Mouse (Mus musculus): ENCODE measurements around the gene Dhrs3. TPM values are rescaled to one million over a fixed set of nuclear protein-coding genes. Genes with fewer than 3 reads are reported as not detected.

Gene Dhrs3
- total RNA-seq, 1 experiment: 5.3 TPM

- no peaks in the 10 kb centered on the region for H3K4me1 ChIP-seq (ENCODE audit: control insufficient read depth in 2 of 2, insufficient read depth in 2 of 2, low read length in 2 of 2, poor library complexity in 1 of 2)
- in situ Hi-C loops (cut with MboI; ENCODE audit: low sequenced_read_pairs in 2 of 2, unreplicated experiment in 2 of 2): no loop called here
- H3K9me3 ChIP-seq (ENCODE audit: control insufficient read depth, insufficient read depth, low read depth, low read length): no peaks in the 10 kb centered on the region
- H3K36me3 ChIP-seq (ENCODE audit: control insufficient read depth, insufficient read depth, low read length, poor library complexity, severe bottlenecking): no peaks in the 10 kb centered on the region
- H3K4me3 ChIP-seq (ENCODE audit: insufficient read depth in 1 of 2, low read depth in 1 of 2, low read length in 2 of 2, poor library complexity in 1 of 2, severe bottlenecking in 1 of 2): no peak overlapping the region
- DNase-seq (ENCODE audit: low read depth, low spot score): no peak
- H3K9ac ChIP-seq (ENCODE audit: insufficient read depth, low read depth, low read length, poor library complexity, severe bottlenecking): no peak overlapping the region
- no peak overlapping the region for H3K27ac ChIP-seq (ENCODE audit: insufficient read depth, low read depth, low read length, poor library complexity, severe bottlenecking)
- TF ChIP-seq CHD2 (IDR thresholded peaks at IDR 0.05; ENCODE audit: low read depth, low read length) (no peak), HCFC1 (IDR thresholded peaks at IDR 0.05; ENCODE audit: borderline replicate concordance, insufficient read depth, low read length) (no peak), ZNF384 (IDR thresholded peaks at IDR 0.05; ENCODE audit: low read depth, low read length) (no peak), MAFK (IDR thresholded peaks at IDR 0.05; ENCODE audit: insufficient read depth, low read depth, low read length) (no peak), ZC3H11A (IDR thresholded peaks at IDR 0.05; ENCODE audit: borderline replicate concordance, low read depth, low read length) (no peak)
Measured at GRCm38 (mm10) chr4:144951859-144952258, 59.2 kb downstream of the Dhrs3 start.

- no peaks in the 10 kb centered on the region for H3K36me3 ChIP-seq (ENCODE audit: control insufficient read depth, insufficient read depth, low read length, poor library complexity, severe bottlenecking)
- no peak overlapping the region for H3K27ac ChIP-seq (ENCODE audit: insufficient read depth, low read depth, low read length, poor library complexity, severe bottlenecking)
- no peak for DNase-seq (ENCODE audit: low read depth, low spot score)
- H3K4me3 ChIP-seq (ENCODE audit: insufficient read depth in 1 of 2, low read depth in 1 of 2, low read length in 2 of 2, poor library complexity in 1 of 2, severe bottlenecking in 1 of 2): no peak overlapping the region
- in situ Hi-C loops (cut with MboI; ENCODE audit: low sequenced_read_pairs in 2 of 2, unreplicated experiment in 2 of 2): no loop called here
- no peak overlapping the region for H3K9ac ChIP-seq (ENCODE audit: insufficient read depth, low read depth, low read length, poor library complexity, severe bottlenecking)
- no peaks in the 10 kb centered on the region for H3K4me1 ChIP-seq (ENCODE audit: control insufficient read depth in 2 of 2, insufficient read depth in 2 of 2, low read length in 2 of 2, poor library complexity in 1 of 2)
- no peaks in the 10 kb centered on the region for H3K9me3 ChIP-seq (ENCODE audit: control insufficient read depth, insufficient read depth, low read depth, low read length)
- no peak for TF ChIP-seq HCFC1 (IDR thresholded peaks at IDR 0.05; ENCODE audit: borderline replicate concordance, insufficient read depth, low read length)
- TF ChIP-seq MAFK (IDR thresholded peaks at IDR 0.05; ENCODE audit: insufficient read depth, low read depth, low read length): no peak
- TF ChIP-seq ZC3H11A (IDR thresholded peaks at IDR 0.05; ENCODE audit: borderline replicate concordance, low read depth, low read length): no peak
- TF ChIP-seq CHD2 (IDR thresholded peaks at IDR 0.05; ENCODE audit: low read depth, low read length): no peak
Measured at GRCm38 (mm10) chr4:144953421-144953820, 60.8 kb downstream of the Dhrs3 start.

GRCm38 (mm10) chr4:144955863-144956262 is 63.2 kb downstream of the Dhrs3 start:
- H3K4me1 ChIP-seq (ENCODE audit: control insufficient read depth in 2 of 2, insufficient read depth in 2 of 2, low read length in 2 of 2, poor library complexity in 1 of 2): no peaks in the 10 kb centered on the region
- in situ Hi-C loops (cut with MboI; ENCODE audit: low sequenced_read_pairs in 2 of 2, unreplicated experiment in 2 of 2): no loop called here
- no peaks in the 10 kb centered on the region for H3K9me3 ChIP-seq (ENCODE audit: control insufficient read depth, insufficient read depth, low read depth, low read length)
- TF ChIP-seq HCFC1 (IDR thresholded peaks at IDR 0.05; ENCODE audit: borderline replicate concordance, insufficient read depth, low read length) (no peak), ZNF384 (IDR thresholded peaks at IDR 0.05; ENCODE audit: low read depth, low read length) (no peak), MAFK (IDR thresholded peaks at IDR 0.05; ENCODE audit: insufficient read depth, low read depth, low read length) (no peak), CHD2 (IDR thresholded peaks at IDR 0.05; ENCODE audit: low read depth, low read length) (no peak), ZC3H11A (IDR thresholded peaks at IDR 0.05; ENCODE audit: borderline replicate concordance, low read depth, low read length) (no peak)
- H3K36me3 ChIP-seq (ENCODE audit: control insufficient read depth, insufficient read depth, low read length, poor library complexity, severe bottlenecking): no peaks in the 10 kb centered on the region
- H3K9ac ChIP-seq (ENCODE audit: insufficient read depth, low read depth, low read length, poor library complexity, severe bottlenecking): no peak overlapping the region
- no peak overlapping the region for H3K27ac ChIP-seq (ENCODE audit: insufficient read depth, low read depth, low read length, poor library complexity, severe bottlenecking)
- no peak overlapping the region for H3K4me3 ChIP-seq (ENCODE audit: insufficient read depth in 1 of 2, low read depth in 1 of 2, low read length in 2 of 2, poor library complexity in 1 of 2, severe bottlenecking in 1 of 2)
- DNase-seq (ENCODE audit: low read depth, low spot score): no peak

- H3K36me3 ChIP-seq (ENCODE audit: control insufficient read depth, insufficient read depth, low read length, poor library complexity, severe bottlenecking): no peaks in the 10 kb centered on the region
- in situ Hi-C loops (cut with MboI; ENCODE audit: low sequenced_read_pairs in 2 of 2, unreplicated experiment in 2 of 2): no loop called here
- no peak for DNase-seq (ENCODE audit: low read depth, low spot score)
- H3K9ac ChIP-seq (ENCODE audit: insufficient read depth, low read depth, low read length, poor library complexity, severe bottlenecking): no peak overlapping the region
- no peak overlapping the region for H3K4me3 ChIP-seq (ENCODE audit: insufficient read depth in 1 of 2, low read depth in 1 of 2, low read length in 2 of 2, poor library complexity in 1 of 2, severe bottlenecking in 1 of 2)
- no peaks in the 10 kb centered on the region for H3K9me3 ChIP-seq (ENCODE audit: control insufficient read depth, insufficient read depth, low read depth, low read length)
- H3K27ac ChIP-seq (ENCODE audit: insufficient read depth, low read depth, low read length, poor library complexity, severe bottlenecking): no peak overlapping the region
- TF ChIP-seq HCFC1 (IDR thresholded peaks at IDR 0.05; ENCODE audit: borderline replicate concordance, insufficient read depth, low read length): no peak
- TF ChIP-seq ZNF384 (IDR thresholded peaks at IDR 0.05; ENCODE audit: low read depth, low read length): no peak
- TF ChIP-seq MAFK (IDR thresholded peaks at IDR 0.05; ENCODE audit: insufficient read depth, low read depth, low read length): no peak
- TF ChIP-seq ZC3H11A (IDR thresholded peaks at IDR 0.05; ENCODE audit: borderline replicate concordance, low read depth, low read length): no peak
- no peak for TF ChIP-seq CHD2 (IDR thresholded peaks at IDR 0.05; ENCODE audit: low read depth, low read length)
- no peaks in the 10 kb centered on the region for H3K4me1 ChIP-seq (ENCODE audit: control insufficient read depth in 2 of 2, insufficient read depth in 2 of 2, low read length in 2 of 2, poor library complexity in 1 of 2)
Measured at GRCm38 (mm10) chr4:144956293-144956692, 63.7 kb downstream of the Dhrs3 start.

GRCm38 (mm10) chr4:144957186-144957585 is 64.6 kb downstream of the Dhrs3 start:
- Histone ChIP-seq H3K27ac (ENCODE audit: insufficient read depth, low read depth, low read length, poor library complexity, severe bottlenecking) (no peak overlapping the region), H3K36me3 (ENCODE audit: control insufficient read depth, insufficient read depth, low read length, poor library complexity, severe bottlenecking) (no peaks in the 10 kb centered on the region), H3K9me3 (ENCODE audit: control insufficient read depth, insufficient read depth, low read depth, low read length) (no peaks in the 10 kb centered on the region), H3K4me1 (ENCODE audit: control insufficient read depth in 2 of 2, insufficient read depth in 2 of 2, low read length in 2 of 2, poor library complexity in 1 of 2) (no peaks in the 10 kb centered on the region), H3K9ac (ENCODE audit: insufficient read depth, low read depth, low read length, poor library complexity, severe bottlenecking) (no peak overlapping the region), H3K4me3 (ENCODE audit: insufficient read depth in 1 of 2, low read depth in 1 of 2, low read length in 2 of 2, poor library complexity in 1 of 2, severe bottlenecking in 1 of 2) (no peak overlapping the region)
- TF ChIP-seq ZNF384 (IDR thresholded peaks at IDR 0.05; ENCODE audit: low read depth, low read length) (no peak), MAFK (IDR thresholded peaks at IDR 0.05; ENCODE audit: insufficient read depth, low read depth, low read length) (no peak), CHD2 (IDR thresholded peaks at IDR 0.05; ENCODE audit: low read depth, low read length) (no peak), ZC3H11A (IDR thresholded peaks at IDR 0.05; ENCODE audit: borderline replicate concordance, low read depth, low read length) (no peak), HCFC1 (IDR thresholded peaks at IDR 0.05; ENCODE audit: borderline replicate concordance, insufficient read depth, low read length) (no peak)
- no peak for DNase-seq (ENCODE audit: low read depth, low spot score)
- in situ Hi-C loops (cut with MboI; ENCODE audit: low sequenced_read_pairs in 2 of 2, unreplicated experiment in 2 of 2): no loop called here

Data from ES-E14 (cell line).